In genomic region chrX:8143750-8144149, GRCm38 (mm10) we compare ENCODE assay signal across 8 mouse cellular contexts. TPM values are rescaled to one million over a fixed set of nuclear protein-coding genes. Genes with fewer than 3 reads are reported as not detected.
DNase-seq lines count a peak whose midpoint lies in the region; ATAC-seq and TF ChIP-seq lines count a peak whose summit lies in the region.

No protein-coding gene starts in this region.

- H3K9ac ChIP-seq in embryonic facial prominence, embryonic 15.5 days, result no peak overlapping the region
- peak overlapping the region; percentile 71; the same call in 1 of the 2 replicates for H3K9ac ChIP-seq in stomach, embryonic 14.5 days (replicated peaks; ENCODE audit: low read depth, low read length)

- ATAC-seq in embryonic facial prominence, embryonic 15.5 days (ENCODE audit: insufficient number of reproducible peaks, low FRiP score, low TSS enrichment, low read depth), result no peak
- no peak for ATAC-seq in stomach, embryonic 14.5 days (ENCODE audit: insufficient number of reproducible peaks, insufficient read depth, low FRiP score, low read depth)

- H3K4me2 ChIP-seq in embryonic facial prominence, embryonic 15.5 days (replicated peaks), result peak overlapping the region; percentile 56
- peak overlapping the region; percentile 59 for H3K4me2 ChIP-seq in stomach, embryonic 14.5 days (replicated peaks; ENCODE audit: low read depth, low read length)

- H3K36me3 ChIP-seq in C2C12 (ENCODE audit: control insufficient read depth, insufficient read depth), result peaks cover 57% of the 10 kb centered on the region
- H3K36me3 ChIP-seq in embryonic facial prominence, embryonic 15.5 days, result peaks cover 12% of the 10 kb centered on the region; the same call in 1 of the 2 replicates
- peaks cover 11% of the 10 kb centered on the region for H3K36me3 ChIP-seq in stomach, embryonic 14.5 days (ENCODE audit: control insufficient read depth, insufficient read depth, low read length)

- peaks cover 8% of the 10 kb centered on the region for H3K4me1 ChIP-seq in embryonic facial prominence, embryonic 15.5 days
- H3K4me1 ChIP-seq in stomach, embryonic 14.5 days (ENCODE audit: control insufficient read depth, insufficient read depth, low read length), result peaks cover 4% of the 10 kb centered on the region; the same call in 1 of the 2 replicates

- WGBS in embryonic facial prominence, embryonic 15.5 days, result 65% methylated on average over 7 of the region's 7 CpGs
- WGBS in stomach, embryonic 14.5 days, result 78% methylated on average over 7 of the region's 7 CpGs

- peak; percentile 11 for DNase-seq in gastrocnemius, postnatal 10 days
- DNase-seq in gastrocnemius, adult 18-20 months (ENCODE audit: low spot score), result no peak
- peak; percentile 18 to 27 for DNase-seq in kidney, postnatal 4 days
- no peak for DNase-seq in ovary, postnatal 36 days (ENCODE audit: low spot score)
- DNase-seq in adrenal gland, postnatal 14 days, result no peak

- TF ChIP-seq CTCF in C2C12 (IDR thresholded peaks at IDR 0.05; ENCODE audit: control insufficient read depth, insufficient read depth, insufficient read length), result no peak

- no peaks in the 10 kb centered on the region for H3K9me3 ChIP-seq in embryonic facial prominence, embryonic 15.5 days (replicated peaks)
- no peaks in the 10 kb centered on the region for H3K9me3 ChIP-seq in stomach, embryonic 14.5 days (ENCODE audit: control insufficient read depth, low read depth, low read length)

- peaks cover 47% of the 10 kb centered on the region for H3K79me2 ChIP-seq in C2C12 (ENCODE audit: control insufficient read depth, insufficient read depth)

- H3K4me3 ChIP-seq in C2C12 (ENCODE audit: insufficient read depth, poor library complexity, severe bottlenecking), result peak overlapping the region; percentile 82
- H3K4me3 ChIP-seq in embryonic facial prominence, embryonic 15.5 days (replicated peaks), result peak overlapping the region; percentile 64
- H3K4me3 ChIP-seq in stomach, embryonic 14.5 days (ENCODE audit: low read depth, low read length), result peak overlapping the region; percentile 58

- peak overlapping the region; percentile 88 for H3ac ChIP-seq in C2C12 (ENCODE audit: control insufficient read depth, insufficient read length, low read depth)

- H3K79me3 ChIP-seq in C2C12 (ENCODE audit: low read depth), result peaks cover 26% of the 10 kb centered on the region

- H3K27me3 ChIP-seq in C2C12 (ENCODE audit: control insufficient read depth, insufficient read depth, insufficient read length), result no peaks in the 10 kb centered on the region
- H3K27me3 ChIP-seq in embryonic facial prominence, embryonic 15.5 days, result no peaks in the 10 kb centered on the region
- H3K27me3 ChIP-seq in stomach, embryonic 14.5 days (ENCODE audit: control insufficient read depth, insufficient read depth, low read length), result no peaks in the 10 kb centered on the region

- no peak overlapping the region for H3K27ac ChIP-seq in embryonic facial prominence, embryonic 15.5 days (replicated peaks)
- no peak overlapping the region for H3K27ac ChIP-seq in stomach, embryonic 14.5 days (ENCODE audit: low read length)

TF ChIP-seq in C2C12, 6 proteins besides CTCF, POLR2A, EP300 and RAD21:
- TF ChIP-seq MAX (IDR thresholded peaks at IDR 0.05) (no peak), MYOG (IDR thresholded peaks at IDR 0.05; ENCODE audit: control insufficient read depth, extremely low read depth, insufficient read length) (no peak), USF1 (IDR thresholded peaks at IDR 0.05; ENCODE audit: low read depth) (no peak), CEBPB (IDR thresholded peaks at IDR 0.05; ENCODE audit: low read depth) (no peak), MYOD1 (IDR thresholded peaks at IDR 0.05; ENCODE audit: control insufficient read depth, insufficient read length, low read depth) (no peak), FOSL1 (IDR thresholded peaks at IDR 0.05; ENCODE audit: insufficient read depth, low read length, poor library complexity, severe bottlenecking) (no peak)

RNA-seq across cellular contexts. Expression of gene Rbm3, which starts 1.9 kb away (rescaled TPM):
- 100 to 1,000 TPM; 291 to 335 TPM for total RNA-seq in gastrocnemius, postnatal 10 days (2021)
- total RNA-seq in gastrocnemius, adult 18-20 months (2021), result 10 to 100 TPM; 48.0 to 90.4 TPM
- polyA plus RNA-seq in C2C12 (2012; fragmentation: generic; extraction: Trizol), result 537 TPM
- polyA plus RNA-seq in embryonic facial prominence, embryonic 15.5 days (2015; fragmentation: Nextera tagmentation; extraction: Ambion mirVana), result 390 and 425 TPM in 2 replicates
- 494 and 570 TPM in 2 replicates for polyA plus RNA-seq in stomach, embryonic 14.5 days (2014; fragmentation: Nextera tagmentation; extraction: Ambion mirVana)
- 192 and 276 TPM in 2 replicates for total RNA-seq in adrenal gland, postnatal 14 days (2021)

RNA-seq across cellular contexts. Expression of gene Wdr13, which starts 11.1 kb away (rescaled TPM):
- 10 to 100 TPM; 21.8 to 25.4 TPM for total RNA-seq in gastrocnemius, postnatal 10 days (2021)
- 10 to 100 TPM in 1 of 2 experiments, 1 to 10 TPM in 1; 8.7 to 10.1 TPM for total RNA-seq in gastrocnemius, adult 18-20 months (2021)
- polyA plus RNA-seq in C2C12 (2012; fragmentation: generic; extraction: Trizol), result 11.1 TPM
- polyA plus RNA-seq in embryonic facial prominence, embryonic 15.5 days (2015; fragmentation: Nextera tagmentation; extraction: Ambion mirVana), result 28.1 and 30.7 TPM in 2 replicates
- 27.9 and 28.0 TPM in 2 replicates for polyA plus RNA-seq in stomach, embryonic 14.5 days (2014; fragmentation: Nextera tagmentation; extraction: Ambion mirVana)
- 51.0 and 54.3 TPM in 2 replicates for total RNA-seq in adrenal gland, postnatal 14 days (2021)

RNA-seq across cellular contexts. Expression of gene Tbc1d25, which starts 32.2 kb away (rescaled TPM):
- 1 to 10 TPM; 3.5 to 3.6 TPM for total RNA-seq in gastrocnemius, postnatal 10 days (2021)
- 1 to 10 TPM; 2.7 to 4.1 TPM for total RNA-seq in gastrocnemius, adult 18-20 months (2021)
- polyA plus RNA-seq in C2C12 (2012; fragmentation: generic; extraction: Trizol), result 9.9 TPM
- polyA plus RNA-seq in embryonic facial prominence, embryonic 15.5 days (2015; fragmentation: Nextera tagmentation; extraction: Ambion mirVana), result 13.3 and 17.0 TPM in 2 replicates
- 12.6 and 14.6 TPM in 2 replicates for polyA plus RNA-seq in stomach, embryonic 14.5 days (2014; fragmentation: Nextera tagmentation; extraction: Ambion mirVana)
- total RNA-seq in adrenal gland, postnatal 14 days (2021), result 8.0 and 11.0 TPM in 2 replicates

RNA-seq across cellular contexts. Expression of gene Ebp, which starts 49.6 kb away (rescaled TPM):
- 10 to 100 TPM; 17.9 to 18.2 TPM for total RNA-seq in gastrocnemius, postnatal 10 days (2021)
- 1 to 10 TPM; 6.8 to 8.3 TPM for total RNA-seq in gastrocnemius, adult 18-20 months (2021)
- polyA plus RNA-seq in C2C12 (2012; fragmentation: generic; extraction: Trizol), result 73.1 TPM
- 48.0 and 48.6 TPM in 2 replicates for polyA plus RNA-seq in embryonic facial prominence, embryonic 15.5 days (2015; fragmentation: Nextera tagmentation; extraction: Ambion mirVana)
- 38.5 and 41.1 TPM in 2 replicates for polyA plus RNA-seq in stomach, embryonic 14.5 days (2014; fragmentation: Nextera tagmentation; extraction: Ambion mirVana)
- total RNA-seq in adrenal gland, postnatal 14 days (2021), result 46.2 and 62.0 TPM in 2 replicates

RNA-seq across cellular contexts. Expression of gene Was, which starts 53.5 kb away (rescaled TPM):
- 1 to 10 TPM; 1.3 to 1.9 TPM for total RNA-seq in gastrocnemius, postnatal 10 days (2021)
- total RNA-seq in gastrocnemius, adult 18-20 months (2021), result under 1 TPM; 0.21 to 0.52 TPM
- polyA plus RNA-seq in C2C12 (2012; fragmentation: generic; extraction: Trizol), result 0.74 TPM
- 0.71 and 0.91 TPM in 2 replicates for polyA plus RNA-seq in embryonic facial prominence, embryonic 15.5 days (2015; fragmentation: Nextera tagmentation; extraction: Ambion mirVana)
- polyA plus RNA-seq in stomach, embryonic 14.5 days (2014; fragmentation: Nextera tagmentation; extraction: Ambion mirVana), result 0.30 and 0.62 TPM in 2 replicates
- 1.9 and 6.8 TPM in 2 replicates for total RNA-seq in adrenal gland, postnatal 14 days (2021)

Comparison
In these comparisons a context has a peak if more than half of its experiments do, and no peak if none do; other contexts are left out.
1. DNase-seq: peak in gastrocnemius, postnatal 10 days (single experiment) and kidney, postnatal 4 days (2 of 2); none in gastrocnemius, adult 18-20 months (single experiment), ovary, postnatal 36 days (single experiment) and adrenal gland, postnatal 14 days (single experiment).
2. Peak in every context shown above with its lines, with median percentiles within 50 percentile points of each other: H3K4me3 ChIP-seq.